ENCODE assay signal across 8 mouse cellular contexts in genomic region chr2:174760479-174761121, GRCm38 (mm10). TPM values are rescaled to one million over a fixed set of nuclear protein-coding genes. Genes with fewer than 3 reads are reported as not detected.
DNase-seq lines count a peak whose midpoint lies in the region; ATAC-seq lines count a peak whose summit lies in the region.

Gene Edn3 (plus strand): TSS chr2:174760619.

- H3K36me3 ChIP-seq in midbrain, embryonic 10.5 days, result no peaks in the 10 kb centered on the region

- peaks cover 38% of the 10 kb centered on the region for H3K27me3 ChIP-seq in midbrain, embryonic 10.5 days (ENCODE audit: low read depth, poor library complexity, severe bottlenecking)

- DNase-seq in ES-CJ7 (ENCODE audit: low read depth, low spot score), result peak; percentile 8
- DNase-seq in adrenal gland, adult 2 months, result peak; percentile 17
- peak; percentile 23 for DNase-seq in forelimb bud, embryonic 11.5 days (ENCODE audit: low read depth, low spot score)
- no peak for DNase-seq in large intestine, adult 2 months (ENCODE audit: low read depth, low spot score)
- peak; percentile 60 for DNase-seq in midbrain, embryonic 10.5 days (ENCODE audit: low spot score)
- no peak for DNase-seq in cerebellum, adult 11-12 months

- 2% methylated on average over 48 of the region's 48 CpGs for WGBS in large intestine, adult 2 months
- 2% methylated on average over 48 of the region's 48 CpGs for WGBS in midbrain, embryonic 10.5 days

- H3K27ac ChIP-seq in midbrain, embryonic 10.5 days (replicated peaks), result peak within 1 kb of the TSS; percentile 80

- peak within 1 kb of the TSS; percentile 61 for H3K4me3 ChIP-seq in midbrain, embryonic 10.5 days

- H3K9me3 ChIP-seq in midbrain, embryonic 10.5 days (replicated peaks), result no peaks in the 10 kb centered on the region

- H3K4me1 ChIP-seq in midbrain, embryonic 10.5 days, result peaks cover 21% of the 10 kb centered on the region

- ATAC-seq in inflammation-experienced regulatory T-cells, adult 6 months, result no peak
- ATAC-seq in frontal cortex, adult (ENCODE audit: low TSS enrichment), result no peak

RNA-seq across cellular contexts. Expression of gene Edn3, which starts in this region (rescaled TPM):
- total RNA-seq in adrenal gland, adult 2 months (2021), result 10 to 100 TPM; 16.8 to 27.1 TPM
- polyA plus RNA-seq in adrenal gland, adult 2 months (2012; rRNA removed), result 5.7 and 5.9 TPM in 2 replicates
- polyA plus RNA-seq in large intestine, adult 2 months (2012; rRNA removed), result 10.9 and 24.5 TPM in 2 replicates
- 8.4 and 9.6 TPM in 2 replicates for polyA plus RNA-seq in midbrain, embryonic 10.5 days (2016; fragmentation: Nextera tagmentation; extraction: Ambion mirVana)
- not detected for polyA plus RNA-seq in inflammation-experienced regulatory T-cells, adult 6 months (2017; shearing (Covaris generic))

Comparison
In these comparisons a context has a peak if more than half of its experiments do, and no peak if none do; other contexts are left out.
1. DNase-seq: peak in ES-CJ7 (single experiment), adrenal gland, adult 2 months (single experiment), forelimb bud, embryonic 11.5 days (single experiment) and midbrain, embryonic 10.5 days (single experiment); none in large intestine, adult 2 months (single experiment) and cerebellum, adult 11-12 months (single experiment).